8 mouse cellular contexts compared by ENCODE assay signal in genomic region chr1:119534341-119534740, GRCm38 (mm10).
"Had no signal": no experiment of that assay in that cellular context is flagged by ENCODE, and none has a peak within 500 bp of the region (broad histone marks: within the 10 kb centered on the region; RNA-seq: fewer than 3 reads in every experiment).

No protein-coding gene starts in this region.

- ATAC-seq: intestine, embryonic 15.5 days; liver, embryonic 12.5 days; midbrain, embryonic 15.5 days had no signal

- DNase-seq: kidney, adult 2 months; kidney, postnatal 14 days; right cerebral cortex, postnatal 4 days; spleen, adult 18-20 months; thymus, postnatal 36 days had no signal
